Mouse (Mus musculus) neural tube, embryonic 15.5 days (tissue): ENCODE results near the gene Mylk3. TPM values are rescaled to one million over a fixed set of nuclear protein-coding genes. Genes with fewer than 3 reads are reported as not detected.

Source experiments
- ATAC-seq: fragments of 200-750 bp; cut with Nextera tagmentation; 2 replicates; pipeline ENCODE4 v1.8.0; 2017; ENCODE audit warnings: mild to moderate bottlenecking, moderate TSS enrichment, moderate library complexity; ENCODE audit not compliant: low FRiP score
- H3K27ac ChIP-seq: fragments of 300-500 bp; sonication (generic); replicated peaks from 2 replicates; pipeline ENCODE4 v1.5.1; 2015; ENCODE audit warnings: mild to moderate bottlenecking, inconsistent platforms
- H3K27me3 ChIP-seq: fragments of 300-500 bp; sonication (generic); replicated peaks from 2 replicates; pipeline ENCODE4 v1.6.1; 2015; ENCODE audit warnings: inconsistent platforms
- H3K36me3 ChIP-seq: fragments of 300-500 bp; sonication (generic); 2 replicates; pipeline ENCODE4 v1.6.1; 2015; ENCODE audit warnings: inconsistent platforms
- H3K4me1 ChIP-seq: fragments of 300-500 bp; sonication (generic); 2 replicates; pipeline ENCODE4 v1.6.1; 2015; ENCODE audit warnings: inconsistent platforms
- H3K4me2 ChIP-seq: fragments of 300-500 bp; sonication (generic); 2 replicates; pipeline ENCODE4 v1.6.1; 2015; ENCODE audit warnings: inconsistent platforms, mild to moderate bottlenecking, moderate library complexity
- H3K4me3 ChIP-seq: fragments of 300-500 bp; sonication (generic); replicated peaks from 2 replicates; pipeline ENCODE4 v1.5.1; 2015; ENCODE audit warnings: mild to moderate bottlenecking, inconsistent platforms
- H3K9ac ChIP-seq: fragments of 300-500 bp; sonication (generic); replicated peaks from 2 replicates; pipeline ENCODE4 v1.6.1; 2015; ENCODE audit warnings: mild to moderate bottlenecking, inconsistent platforms
- H3K9me3 ChIP-seq: fragments of 300-500 bp; sonication (generic); replicated peaks from 2 replicates; pipeline ENCODE4 v1.6.1; 2016; ENCODE audit warnings: inconsistent platforms
- WGBS: fragments of 180-500 bp; shearing (Covaris S2); methylation state at CpG from one replicate; pipeline ENCODE4 v1.1.7; 2015; ENCODE audit warnings: mixed read lengths; 5-methylcytosine and 5-hydroxymethylcytosine counted together
- polyA plus RNA-seq: library from polyadenylated mRNA; unstranded; fragments of >200 nt; fragmentation: Nextera tagmentation; extraction: Ambion mirVana; gene quantifications from 2 replicates; pipeline ENCODE4 v1.2.1, GENCODE M21; 2015

Gene Mylk3
- polyA plus RNA-seq, 1 experiment from 2014 or later = 0.90 TPM

- H3K36me3 ChIP-seq = peaks cover 45% of the 10 kb centered on the region
- no peaks in the 10 kb centered on the region for H3K9me3 ChIP-seq
- no peak overlapping the region for H3K4me2 ChIP-seq
- H3K27me3 ChIP-seq = no peaks in the 10 kb centered on the region
- H3K27ac ChIP-seq = no peak overlapping the region
- H3K4me1 ChIP-seq = no peaks in the 10 kb centered on the region
- H3K4me3 ChIP-seq = no peak overlapping the region
- 92% methylated on average over 2 of the region's 2 CpGs for WGBS
- no peak for ATAC-seq
- no peak overlapping the region for H3K9ac ChIP-seq
Measured at GRCm38 (mm10) chr8:85308564-85308963, 77.6 kb downstream of the Mylk3 start.

DNA sequence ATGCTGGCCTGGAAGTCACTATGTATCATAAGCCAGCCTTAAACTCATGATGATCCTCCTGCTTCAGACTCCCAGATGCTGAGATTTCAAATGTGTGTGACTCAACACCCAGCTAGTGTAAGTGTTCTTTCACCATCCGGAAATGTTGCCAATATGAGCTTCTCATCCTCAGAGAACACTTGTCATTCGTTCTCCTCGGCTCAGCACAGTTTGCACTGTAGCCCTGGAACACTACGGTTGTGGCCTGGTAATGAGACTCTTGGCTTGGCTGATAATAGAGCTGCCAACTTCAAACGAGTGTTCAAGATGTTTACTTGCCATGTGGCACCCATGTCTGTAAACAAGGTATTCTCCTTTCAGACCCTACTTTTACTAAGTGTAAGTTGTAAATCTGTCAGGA, 82.6 kb downstream of the Mylk3 start:
- Histone ChIP-seq H3K4me1 (peaks cover 15% of the 10 kb centered on the region), H3K4me2 (no peak overlapping the region), H3K9me3 (no peaks in the 10 kb centered on the region), H3K36me3 (peaks cover 42% of the 10 kb centered on the region), H3K4me3 (no peak overlapping the region), H3K9ac (no peak overlapping the region), H3K27ac (no peak overlapping the region), H3K27me3 (no peaks in the 10 kb centered on the region)
- no peak for ATAC-seq
- 87% methylated on average over 5 of the region's 5 CpGs for WGBS

DNA sequence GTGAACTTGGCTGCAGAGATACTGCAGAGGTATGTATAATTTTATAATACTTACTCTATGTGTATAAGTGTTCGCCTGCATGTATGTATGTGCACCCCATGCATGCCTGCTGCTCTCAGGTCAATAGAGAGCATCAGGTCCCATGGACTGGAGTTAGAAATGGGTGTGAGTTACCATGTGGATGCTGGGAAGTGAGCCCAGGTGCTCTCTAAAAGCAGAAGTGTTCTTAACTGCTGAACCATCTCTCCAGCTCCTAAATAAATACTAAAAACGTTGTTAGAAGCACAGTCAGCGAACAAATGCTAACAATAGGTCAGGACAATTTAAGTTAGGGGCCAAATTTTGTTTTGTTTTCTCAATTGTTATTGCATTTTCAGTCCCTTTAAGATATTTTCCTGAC, 83.2 kb downstream of the Mylk3 start:
- Histone ChIP-seq H3K27me3 (no peaks in the 10 kb centered on the region), H3K4me2 (no peak overlapping the region), H3K4me1 (peaks cover 19% of the 10 kb centered on the region), H3K9me3 (no peaks in the 10 kb centered on the region), H3K4me3 (no peak overlapping the region), H3K9ac (no peak overlapping the region), H3K27ac (no peak overlapping the region), H3K36me3 (peaks cover 36% of the 10 kb centered on the region)
- WGBS = 92% methylated on average over 3 of the region's 3 CpGs
- ATAC-seq = no peak

DNA sequence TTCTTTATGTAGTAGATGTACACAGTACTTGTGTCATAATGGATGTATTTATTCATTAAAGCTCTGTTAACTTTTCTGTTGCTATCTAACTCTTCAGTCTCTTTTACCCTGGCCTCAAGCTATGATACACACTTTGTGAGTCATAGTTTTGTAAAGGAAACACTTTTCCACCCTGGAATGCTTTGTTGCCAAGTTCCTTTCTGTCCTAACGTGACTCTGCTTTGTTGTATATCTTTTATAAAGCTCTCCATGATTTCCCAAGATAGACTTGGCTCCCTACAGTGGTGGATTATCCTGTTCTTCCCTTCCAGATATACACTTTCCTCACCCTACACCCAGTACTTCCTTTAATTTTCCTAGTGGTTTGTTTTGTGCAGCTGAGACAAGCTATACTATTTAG, 84.2 kb downstream of the Mylk3 start:
- no peak overlapping the region for H3K27ac ChIP-seq
- 51% methylated on average over 1 of the region's 1 CpGs for WGBS
- no peak overlapping the region for H3K4me2 ChIP-seq
- H3K27me3 ChIP-seq = no peaks in the 10 kb centered on the region
- H3K36me3 ChIP-seq = peaks cover 31% of the 10 kb centered on the region
- H3K4me1 ChIP-seq = peaks cover 29% of the 10 kb centered on the region
- H3K9ac ChIP-seq = no peak overlapping the region
- no peaks in the 10 kb centered on the region for H3K9me3 ChIP-seq
- no peak overlapping the region for H3K4me3 ChIP-seq
- no peak for ATAC-seq

DNA sequence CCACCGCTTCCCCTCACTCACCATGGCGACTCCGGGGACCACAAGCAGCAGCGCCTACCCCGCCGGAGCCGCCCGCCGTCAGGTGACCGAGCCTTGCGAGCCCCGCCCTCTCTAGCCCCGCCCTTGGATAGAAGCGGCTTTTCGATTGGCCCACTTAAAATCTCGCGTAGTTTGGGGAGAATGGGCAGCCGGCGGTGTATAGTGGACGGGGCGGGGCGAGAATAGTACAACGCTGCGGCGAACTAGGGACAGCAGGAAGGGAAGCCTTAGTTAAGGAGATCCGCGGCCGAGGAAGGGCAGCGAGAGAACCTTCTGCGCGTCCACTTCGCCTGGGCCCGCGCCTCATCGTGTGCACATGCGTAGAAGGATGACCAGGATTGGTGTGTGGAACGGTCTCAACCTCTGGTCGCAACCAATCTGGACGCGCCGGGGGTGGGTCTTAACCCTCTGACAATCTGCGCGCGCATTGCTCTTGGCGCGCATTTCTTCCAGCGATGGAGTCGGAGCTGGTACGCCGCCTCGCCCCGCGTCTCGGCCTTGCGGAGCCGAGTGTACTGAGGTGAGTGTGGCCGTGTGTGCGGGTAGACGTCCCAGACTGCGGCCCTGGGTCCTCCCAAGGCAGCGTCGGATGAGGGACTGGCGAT, 86.6 kb downstream of the Mylk3 start, which contains the start of the genes Orc6 and Vps35:
TSS of gene Orc6 (plus strand) at position 199 of the 644 bp plus-strand sequence.
TSS of gene Vps35 (minus strand) at position 369 of the 644 bp plus-strand sequence.
- Histone ChIP-seq H3K36me3 (peaks cover 10% of the 10 kb centered on the region), H3K4me3 (peak within 1 kb of the TSS; percentile 94), H3K9ac (peak within 1 kb of the TSS; percentile 92), H3K4me2 (peak within 1 kb of the TSS; percentile 84), H3K4me1 (peaks cover 32% of the 10 kb centered on the region), H3K27ac (peak within 1 kb of the TSS; percentile 100), H3K9me3 (no peaks in the 10 kb centered on the region), H3K27me3 (no peaks in the 10 kb centered on the region)
- peak; percentile 99 for ATAC-seq
- under 1% methylated on average over 63 of the region's 63 CpGs for WGBS

- WGBS = under 1% methylated on average over 53 of the region's 53 CpGs
- ATAC-seq = peak; percentile 33
- H3K27me3 ChIP-seq = no peaks in the 10 kb centered on the region
- H3K4me3 ChIP-seq = peak overlapping the region; percentile 94
- H3K9ac ChIP-seq = peak overlapping the region; percentile 92
- H3K36me3 ChIP-seq = peaks cover 8% of the 10 kb centered on the region
- H3K9me3 ChIP-seq = no peaks in the 10 kb centered on the region
- H3K4me1 ChIP-seq = peaks cover 32% of the 10 kb centered on the region
- H3K4me2 ChIP-seq = peak overlapping the region; percentile 71
- peak overlapping the region; percentile 100 for H3K27ac ChIP-seq
Measured at GRCm38 (mm10) chr8:85298600-85299433, 87.3 kb downstream of the Mylk3 start.

- Histone ChIP-seq H3K4me2 (no peak overlapping the region), H3K36me3 (peaks cover 49% of the 10 kb centered on the region), H3K4me1 (no peaks in the 10 kb centered on the region), H3K9me3 (no peaks in the 10 kb centered on the region), H3K27ac (no peak overlapping the region), H3K9ac (no peak overlapping the region), H3K4me3 (no peak overlapping the region), H3K27me3 (no peaks in the 10 kb centered on the region)
- no peak for ATAC-seq
- 96% methylated on average over 1 of the region's 1 CpGs for WGBS
Measured at GRCm38 (mm10) chr8:85286846-85287245, 99.3 kb downstream of the Mylk3 start.

Other genes with a start within 250 kb of the Mylk3 start
- gene Cks1brt, start 234.4 kb downstream of the Mylk3 start, polyA plus RNA-seq = not detected in 2 replicates
- not detected in 2 replicates for gene Olfr371, start 160.4 kb downstream of the Mylk3 start, polyA plus RNA-seq
- gene Orc6, start 86.7 kb downstream of the Mylk3 start, polyA plus RNA-seq = 69.5 and 75.7 TPM in 2 replicates
- 171 and 178 TPM in 2 replicates for gene Vps35, start 86.5 kb downstream of the Mylk3 start, polyA plus RNA-seq
- gene 4921524J17Rik, start 46.5 kb upstream of the Mylk3 start, polyA plus RNA-seq = 37.4 and 37.6 TPM in 2 replicates
- gene Gpt2, start 106.2 kb upstream of the Mylk3 start, polyA plus RNA-seq = 51.2 and 60.2 TPM in 2 replicates
- 168 and 176 TPM in 2 replicates for gene Dnaja2, start 169.0 kb upstream of the Mylk3 start, polyA plus RNA-seq